Mouse (Mus musculus) liver, embryonic 14.5 days (tissue): ENCODE data around the gene Slc7a15. TPM values are rescaled to one million over a fixed set of nuclear protein-coding genes. Genes with fewer than 3 reads are reported as not detected.

Experiments
- ATAC-seq: fragments of 200-750 bp; cut with Nextera tagmentation; 2 replicates; pipeline ENCODE4 v1.8.0; 2017; ENCODE audit warnings: moderate number of reproducible peaks, mild to moderate bottlenecking, moderate library complexity; ENCODE audit not compliant: insufficient read depth
- DNase-seq, 3 experiments: peaks; one replicate each; pipeline ENCODE4 v3.0.0-alpha.2; 2012 to 2013; ENCODE audit warnings: low read depth in 3 of 3, low spot score in 3 of 3
- H3K27ac ChIP-seq: fragments of 300-500 bp; sonication (generic); 2 replicates; pipeline ENCODE4 v1.5.1; 2014; ENCODE audit warnings: moderate library complexity, mild to moderate bottlenecking, control low read depth, inconsistent platforms
- H3K27me3 ChIP-seq: fragments of 300-500 bp; sonication (generic); 2 replicates; pipeline ENCODE4 v1.6.1; 2014; ENCODE audit warnings: mild to moderate bottlenecking, low read length, moderate library complexity; ENCODE audit not compliant: control insufficient read depth, insufficient read depth
- H3K36me3 ChIP-seq: fragments of 300-500 bp; sonication (generic); replicated peaks from 2 replicates; pipeline ENCODE4 v1.6.1; 2014; ENCODE audit warnings: low read depth; ENCODE audit not compliant: control insufficient read depth, insufficient read depth
- H3K4me1 ChIP-seq, 2 experiments: fragments of 200-500 bp in 1 of 2; fragments of 300-500 bp in 1 of 2; sonication (generic) in 1 of 2; replicated peaks; 2 replicates each; pipeline ENCODE4 v1.6.1; 2012 to 2014; ENCODE audit warnings: antibody characterized with exemption in 1 of 2, inconsistent platforms in 1 of 2, low read length in 1 of 2; ENCODE audit not compliant: control insufficient read depth in 2 of 2, insufficient read depth in 2 of 2
- H3K4me2 ChIP-seq: fragments of 300-500 bp; sonication (generic); 2 replicates; pipeline ENCODE4 v1.6.1; 2014; ENCODE audit warnings: low read depth, mild to moderate bottlenecking, control low read depth, moderate library complexity
- H3K4me3 ChIP-seq, 2 experiments: fragments of 200-500 bp in 1 of 2; fragments of 300-500 bp in 1 of 2; sonication (generic) in 1 of 2; 2 replicates each; pipeline ENCODE4 v1.5.1; 2012 to 2014; ENCODE audit warnings: low read depth in 2 of 2, low read length in 2 of 2, mild to moderate bottlenecking in 2 of 2, control low read depth in 1 of 2, inconsistent platforms in 1 of 2, moderate library complexity in 1 of 2; ENCODE audit not compliant: insufficient read depth in 1 of 2
- H3K9ac ChIP-seq: fragments of 300-500 bp; sonication (generic); replicated peaks from 2 replicates; pipeline ENCODE4 v1.6.1; 2014; ENCODE audit warnings: mild to moderate bottlenecking, control low read depth, moderate library complexity
- H3K9me3 ChIP-seq: fragments of 300-500 bp; sonication (generic); 2 replicates; pipeline ENCODE4 v1.6.1; 2016; ENCODE audit warnings: low read length, mixed read lengths; ENCODE audit not compliant: control insufficient read depth
- CTCF ChIP-seq: IDR thresholded peaks from 2 replicates; pipeline ENCODE4 v1.5.1; 2016; ENCODE audit warnings: antibody characterized with exemption, low read depth, control low read depth
- EP300 ChIP-seq: IDR thresholded peaks from 2 replicates; pipeline ENCODE4 v1.6.1; 2016; ENCODE audit warnings: antibody characterized with exemption, low read depth
- WGBS: fragments of 180-500 bp; shearing (Covaris S2); extraction: QIAGEN DNeasy Blood & Tissue Kit; methylation state at CpG from one replicate; pipeline ENCODE4 v1.1.7; 2014; ENCODE audit not compliant: insufficient replicate concordance; 5-methylcytosine and 5-hydroxymethylcytosine counted together
- polyA plus RNA-seq, 2 experiments: library from polyadenylated mRNA; depleted of rRNA in 1 of 2; stranded (reverse) in 1 of 2; unstranded in 1 of 2; fragments of >200 nt; fragmentation: Nextera tagmentation in 1 of 2; extraction: Ambion mirVana in 1 of 2; gene quantifications; 2 replicates each; pipeline versions ENCODE4 v1.2.1 to v1.2.3; 2012 to 2014

Gene Slc7a15
- polyA plus RNA-seq, 2 experiments = 0.06 to 0.11 TPM

- H3K9ac ChIP-seq = no peak overlapping the region; the same call in 1 of the 2 replicates
- TF ChIP-seq EP300 (no peak), CTCF (no peak)
- peaks cover 12% of the 10 kb centered on the region for H3K27me3 ChIP-seq
- H3K27ac ChIP-seq = no peak overlapping the region
- H3K4me2 ChIP-seq = peak overlapping the region; percentile 68
- H3K4me1 ChIP-seq = peaks cover 3 to 9% of the 10 kb centered on the region in 2 experiments; a peak in 2 of 4 replicates
- no peaks in the 10 kb centered on the region for H3K36me3 ChIP-seq
- H3K9me3 ChIP-seq = no peaks in the 10 kb centered on the region
- WGBS = 38% methylated on average over 8 of the region's 8 CpGs
- peak overlapping the region; percentile 69 to 72 for H3K4me3 ChIP-seq
- ATAC-seq (no peak), DNase-seq (no peak)
Measured at GRCm38 (mm10) chr12:8498148-8498571, 100.7 kb downstream of the Slc7a15 start.

- TF ChIP-seq EP300 (no peak), CTCF (no peak)
- Histone ChIP-seq H3K4me3 (no peak overlapping the region), H3K27ac (no peak overlapping the region), H3K36me3 (no peaks in the 10 kb centered on the region), H3K9me3 (no peaks in the 10 kb centered on the region), H3K9ac (no peak overlapping the region), H3K4me1 (peaks cover 3 to 9% of the 10 kb centered on the region in 2 experiments; a peak in 2 of 4 replicates), H3K4me2 (no peak overlapping the region; the same call in 1 of the 2 replicates), H3K27me3 (peaks cover 12% of the 10 kb centered on the region)
- no peak for DNase-seq
- 45% methylated on average over 2 of the region's 2 CpGs for WGBS
- no peak for ATAC-seq
Measured at GRCm38 (mm10) chr12:8497314-8497706, 101.6 kb downstream of the Slc7a15 start.

GRCm38 (mm10) chr12:8496679-8497313 lies 102.1 kb downstream of the Slc7a15 start:
- Histone ChIP-seq H3K4me3 (no peak overlapping the region), H3K36me3 (no peaks in the 10 kb centered on the region), H3K27ac (no peak overlapping the region), H3K4me2 (no peak overlapping the region), H3K4me1 (peaks cover 3 to 9% of the 10 kb centered on the region in 2 experiments; a peak in 2 of 4 replicates), H3K9ac (no peak overlapping the region), H3K27me3 (peaks cover 12% of the 10 kb centered on the region), H3K9me3 (no peaks in the 10 kb centered on the region)
- no peak for DNase-seq
- TF ChIP-seq EP300 = no peak
- no peak for TF ChIP-seq CTCF
- no peak for ATAC-seq
- 52% methylated on average over 2 of the region's 2 CpGs for WGBS

- 39% methylated on average over 15 of the region's 15 CpGs for WGBS
- H3K4me2 ChIP-seq = no peak overlapping the region
- ATAC-seq (no peak), DNase-seq (no peak)
- H3K4me3 ChIP-seq = no peak overlapping the region
- H3K27me3 ChIP-seq = peaks cover 12% of the 10 kb centered on the region
- no peak overlapping the region for H3K9ac ChIP-seq
- no peak overlapping the region for H3K27ac ChIP-seq
- no peaks in the 10 kb centered on the region for H3K9me3 ChIP-seq
- peaks cover 3 to 6% of the 10 kb centered on the region in 2 experiments; a peak in 2 of 4 replicates for H3K4me1 ChIP-seq
- no peak for TF ChIP-seq EP300
- TF ChIP-seq CTCF = no peak
- no peaks in the 10 kb centered on the region for H3K36me3 ChIP-seq
Measured at GRCm38 (mm10) chr12:8495881-8496678, 102.8 kb downstream of the Slc7a15 start.

GRCm38 (mm10) chr12:8494675-8495074 lies 104.2 kb downstream of the Slc7a15 start:
- DNase-seq = no peak
- H3K9me3 ChIP-seq = no peaks in the 10 kb centered on the region
- no peaks in the 10 kb centered on the region for H3K36me3 ChIP-seq
- no peak for TF ChIP-seq CTCF
- TF ChIP-seq EP300 = no peak
- no peak overlapping the region for H3K9ac ChIP-seq
- no peaks in the 10 kb centered on the region for H3K4me1 ChIP-seq
- H3K27ac ChIP-seq = no peak overlapping the region
- H3K4me3 ChIP-seq = no peak overlapping the region
- 52% methylated on average over 3 of the region's 3 CpGs for WGBS
- no peak overlapping the region for H3K4me2 ChIP-seq
- ATAC-seq = no peak
- H3K27me3 ChIP-seq = peaks cover 12% of the 10 kb centered on the region
